In genomic region chr6:86439119-86439496, GRCm38 (mm10) we compare ENCODE assay signal across 8 mouse cellular contexts. TPM values are rescaled to one million over a fixed set of nuclear protein-coding genes. Genes with fewer than 3 reads are reported as not detected.
DNase-seq lines count a peak whose midpoint lies in the region; ATAC-seq and TF ChIP-seq lines count a peak whose summit lies in the region.

No protein-coding gene starts in this region.

- peaks cover 30% of the 10 kb centered on the region for H3K36me3 ChIP-seq in heart, embryonic 10.5 days
- peaks cover 39% of the 10 kb centered on the region for H3K36me3 ChIP-seq in C2C12 (ENCODE audit: control insufficient read depth, insufficient read depth)
- H3K36me3 ChIP-seq in forebrain, embryonic 10.5 days (replicated peaks) = peaks cover 55% of the 10 kb centered on the region
- H3K36me3 ChIP-seq in liver, embryonic 12.5 days = peaks cover 59% of the 10 kb centered on the region

- 4% methylated on average over 13 of the region's 13 CpGs for WGBS in heart, embryonic 10.5 days
- 7% methylated on average over 13 of the region's 13 CpGs for WGBS in forebrain, embryonic 10.5 days
- WGBS in liver, embryonic 12.5 days (ENCODE audit: insufficient replicate concordance) = 3% methylated on average over 13 of the region's 13 CpGs

- H3K4me1 ChIP-seq in heart, embryonic 10.5 days = peaks cover 9% of the 10 kb centered on the region; the same call in 1 of the 2 replicates
- H3K4me1 ChIP-seq in forebrain, embryonic 10.5 days = peaks cover 19% of the 10 kb centered on the region
- H3K4me1 ChIP-seq in liver, embryonic 12.5 days = peaks cover 19% of the 10 kb centered on the region

- peaks cover 9% of the 10 kb centered on the region for H3K79me3 ChIP-seq in C2C12 (ENCODE audit: low read depth)

- no peaks in the 10 kb centered on the region for H3K27me3 ChIP-seq in heart, embryonic 10.5 days (ENCODE audit: insufficient read depth, poor library complexity, severe bottlenecking)
- H3K27me3 ChIP-seq in C2C12 (ENCODE audit: control insufficient read depth, insufficient read depth, insufficient read length) = no peaks in the 10 kb centered on the region
- H3K27me3 ChIP-seq in forebrain, embryonic 10.5 days (ENCODE audit: poor library complexity, severe bottlenecking) = no peaks in the 10 kb centered on the region
- no peaks in the 10 kb centered on the region for H3K27me3 ChIP-seq in liver, embryonic 12.5 days (replicated peaks)

- peaks cover 23% of the 10 kb centered on the region for H3K79me2 ChIP-seq in C2C12 (ENCODE audit: control insufficient read depth, insufficient read depth)

- H3ac ChIP-seq in C2C12 (ENCODE audit: control insufficient read depth, insufficient read length, low read depth) = peak overlapping the region; percentile 97

- peak overlapping the region; percentile 90 for H3K9ac ChIP-seq in liver, embryonic 12.5 days

- intact Hi-C loops in left cerebral cortex, postnatal 14 days (cut with DNase I) = loop anchor here (10.0 kb wide), 1 partner anchor 226 kb away; the partner anchor contains the start of gene Mxd1

- peak; percentile 71 for DNase-seq in heart, embryonic 10.5 days (ENCODE audit: low spot score)
- no peak for DNase-seq in heart, adult 18-20 months
- DNase-seq in forebrain, embryonic 10.5 days (ENCODE audit: extremely low spot score, low spot score) = no peak
- DNase-seq in left cerebral cortex, adult 8-10 months (ENCODE audit: low spot score in 2 of 2) = no peak
- DNase-seq in left cerebral cortex, postnatal 14 days (ENCODE audit: low spot score in 2 of 2) = no peak
- DNase-seq in adrenal gland, adult 2 months = no peak

- H3K4me2 ChIP-seq in liver, embryonic 12.5 days = peak overlapping the region; percentile 88

- TF ChIP-seq CTCF in C2C12 (IDR thresholded peaks at IDR 0.05; ENCODE audit: control insufficient read depth, insufficient read depth, insufficient read length) = no peak

- peak overlapping the region; percentile 99 for H3K27ac ChIP-seq in heart, embryonic 10.5 days
- H3K27ac ChIP-seq in forebrain, embryonic 10.5 days = peak overlapping the region; percentile 93
- peak overlapping the region; percentile 95 for H3K27ac ChIP-seq in liver, embryonic 12.5 days

- no peaks in the 10 kb centered on the region for H3K9me3 ChIP-seq in heart, embryonic 10.5 days
- no peaks in the 10 kb centered on the region for H3K9me3 ChIP-seq in forebrain, embryonic 10.5 days
- no peaks in the 10 kb centered on the region for H3K9me3 ChIP-seq in liver, embryonic 12.5 days (replicated peaks)

- ATAC-seq in liver, embryonic 12.5 days = 0 out of 2 replicates have a peak, but pooled peaks have one; percentile 4

- H3K4me3 ChIP-seq in heart, embryonic 10.5 days = peak overlapping the region; percentile 90
- H3K4me3 ChIP-seq in C2C12 (ENCODE audit: insufficient read depth, poor library complexity, severe bottlenecking) = peak overlapping the region; percentile 78
- peak overlapping the region; percentile 89 for H3K4me3 ChIP-seq in forebrain, embryonic 10.5 days
- peak overlapping the region; percentile 89 for H3K4me3 ChIP-seq in liver, embryonic 12.5 days

TF ChIP-seq in C2C12, 6 proteins besides CTCF, POLR2A, EP300 and RAD21:
- TF ChIP-seq USF1 (IDR thresholded peaks at IDR 0.05; ENCODE audit: low read depth) (no peak), CEBPB (IDR thresholded peaks at IDR 0.05; ENCODE audit: low read depth) (no peak), FOSL1 (IDR thresholded peaks at IDR 0.05; ENCODE audit: insufficient read depth, low read length, poor library complexity, severe bottlenecking) (no peak), MAX (IDR thresholded peaks at IDR 0.05) (no peak), MYOG (IDR thresholded peaks at IDR 0.05; ENCODE audit: control insufficient read depth, extremely low read depth, insufficient read length) (no peak)

RNA-seq across cellular contexts. Expression of gene C87436, which starts 0.9 kb away (rescaled TPM):
- 16.6 and 18.0 TPM in 2 replicates for polyA plus RNA-seq in heart, embryonic 10.5 days (2016; fragmentation: Nextera tagmentation; extraction: Ambion mirVana)
- total RNA-seq in heart, adult 18-20 months (2021) = 10 to 100 TPM in 1 of 2 experiments, 1 to 10 TPM in 1; 8.4 to 10.4 TPM
- 10.4 TPM for polyA plus RNA-seq in C2C12 (2012; fragmentation: generic; extraction: Trizol)
- polyA plus RNA-seq in forebrain, embryonic 10.5 days (2016; fragmentation: Nextera tagmentation; extraction: Ambion mirVana) = 24.4 and 25.5 TPM in 2 replicates
- 17.9 and 18.8 TPM in 2 replicates for polyA plus RNA-seq in liver, embryonic 12.5 days (2016; fragmentation: Nextera tagmentation; extraction: Ambion mirVana)
- total RNA-seq in left cerebral cortex, adult 8-10 months (2022) = 10 to 100 TPM; 19.3 to 25.6 (median 22.3) TPM
- 10 to 100 TPM; 13.7 to 14.3 TPM for total RNA-seq in left cerebral cortex, postnatal 14 days (2021)
- 10 to 100 TPM; 18.4 to 22.3 TPM for total RNA-seq in adrenal gland, adult 2 months (2021)
- polyA plus RNA-seq in adrenal gland, adult 2 months (2012; rRNA removed) = 7.3 and 8.7 TPM in 2 replicates

RNA-seq across cellular contexts. Expression of gene Gm44790, which starts 12.7 kb away (rescaled TPM):
- polyA plus RNA-seq in heart, embryonic 10.5 days (2016; fragmentation: Nextera tagmentation; extraction: Ambion mirVana) = 1.1 TPM in 1 of 2 replicates, not detected in the other
- total RNA-seq in heart, adult 18-20 months (2021) = not detected
- not detected for polyA plus RNA-seq in C2C12 (2012; fragmentation: generic; extraction: Trizol)
- polyA plus RNA-seq in forebrain, embryonic 10.5 days (2016; fragmentation: Nextera tagmentation; extraction: Ambion mirVana) = 0.83 TPM in 1 of 2 replicates, not detected in the other
- not detected in 2 replicates for polyA plus RNA-seq in liver, embryonic 12.5 days (2016; fragmentation: Nextera tagmentation; extraction: Ambion mirVana)
- total RNA-seq in left cerebral cortex, adult 8-10 months (2022) = 1 to 10 TPM in 1 of 4 experiments, under 1 TPM in 1, not detected in 2; 0.84 to 3.2 TPM
- total RNA-seq in left cerebral cortex, postnatal 14 days (2021) = under 1 TPM in 1 of 2 experiments, not detected in 1; 0.49 TPM
- 1 to 10 TPM in 1 of 2 experiments, not detected in 1; 3.2 TPM for total RNA-seq in adrenal gland, adult 2 months (2021)
- polyA plus RNA-seq in adrenal gland, adult 2 months (2012; rRNA removed) = 6.4 and 8.7 TPM in 2 replicates

RNA-seq across cellular contexts. Expression of gene Tia1, which starts 35.1 kb away (rescaled TPM):
- polyA plus RNA-seq in heart, embryonic 10.5 days (2016; fragmentation: Nextera tagmentation; extraction: Ambion mirVana) = 144 and 177 TPM in 2 replicates
- total RNA-seq in heart, adult 18-20 months (2021) = 10 to 100 TPM; 17.2 to 19.3 TPM
- 12.9 TPM for polyA plus RNA-seq in C2C12 (2012; fragmentation: generic; extraction: Trizol)
- 209 and 212 TPM in 2 replicates for polyA plus RNA-seq in forebrain, embryonic 10.5 days (2016; fragmentation: Nextera tagmentation; extraction: Ambion mirVana)
- 45.2 and 46.2 TPM in 2 replicates for polyA plus RNA-seq in liver, embryonic 12.5 days (2016; fragmentation: Nextera tagmentation; extraction: Ambion mirVana)
- 100 to 1,000 TPM in 2 of 4 experiments, 10 to 100 TPM in 2; 91.0 to 107 (median 99.9) TPM for total RNA-seq in left cerebral cortex, adult 8-10 months (2022)
- 100 to 1,000 TPM; 106 to 107 TPM for total RNA-seq in left cerebral cortex, postnatal 14 days (2021)
- 10 to 100 TPM; 42.7 to 44.0 TPM for total RNA-seq in adrenal gland, adult 2 months (2021)
- 12.7 and 14.2 TPM in 2 replicates for polyA plus RNA-seq in adrenal gland, adult 2 months (2012; rRNA removed)

RNA-seq across cellular contexts. Expression of gene Pcyox1, which starts 42.2 kb away (rescaled TPM):
- 55.4 and 57.8 TPM in 2 replicates for polyA plus RNA-seq in heart, embryonic 10.5 days (2016; fragmentation: Nextera tagmentation; extraction: Ambion mirVana)
- 10 to 100 TPM; 81.9 to 86.8 TPM for total RNA-seq in heart, adult 18-20 months (2021)
- polyA plus RNA-seq in C2C12 (2012; fragmentation: generic; extraction: Trizol) = 23.7 TPM
- 73.5 and 78.3 TPM in 2 replicates for polyA plus RNA-seq in forebrain, embryonic 10.5 days (2016; fragmentation: Nextera tagmentation; extraction: Ambion mirVana)
- 41.5 and 45.9 TPM in 2 replicates for polyA plus RNA-seq in liver, embryonic 12.5 days (2016; fragmentation: Nextera tagmentation; extraction: Ambion mirVana)
- total RNA-seq in left cerebral cortex, adult 8-10 months (2022) = 100 to 1,000 TPM; 115 to 118 (median 116) TPM
- 100 to 1,000 TPM; 108 to 109 TPM for total RNA-seq in left cerebral cortex, postnatal 14 days (2021)
- total RNA-seq in adrenal gland, adult 2 months (2021) = 100 to 1,000 TPM; 178 to 206 TPM
- 54.8 and 96.2 TPM in 2 replicates for polyA plus RNA-seq in adrenal gland, adult 2 months (2012; rRNA removed)
